Mouse (Mus musculus) bone marrow macrophage, adult 2 months (primary cell): Measurements from ENCODE around the gene Lats1.

Experiments
- CTCF ChIP-seq: IDR thresholded peaks from 2 replicates; pipeline ENCODE4 v1.5.1; 2012; ENCODE audit warnings: low read depth, mild to moderate bottlenecking, low read length, moderate library complexity
- POLR2A ChIP-seq: IDR thresholded peaks from 2 replicates; pipeline ENCODE4 v1.6.1; 2012; ENCODE audit warnings: mild to moderate bottlenecking, low read depth, low read length, borderline replicate concordance

GRCm38 (mm10) chr10:7663159-7664026, 17.6 kb upstream of the Lats1 start:
- TF ChIP-seq CTCF = no peak
- TF ChIP-seq POLR2A = peak; percentile 52; the same call in 1 of the 2 replicates
